Mouse (Mus musculus) forebrain, embryonic 10.5 days (tissue): ENCODE measurements around the gene Myo19. TPM values are rescaled to one million over a fixed set of nuclear protein-coding genes. Genes with fewer than 3 reads are reported as not detected.
A peak's percentile ranks its signal among the peaks of the same experiment; 100 is the strongest.

Experiments used
- DNase-seq: peaks from one replicate; pipeline ENCODE4 v3.0.0-alpha.2; 2017; ENCODE audit warnings: low spot score; ENCODE audit errors: extremely low spot score
- H3K27ac ChIP-seq: fragments of 300-500 bp; sonication (generic); 2 replicates; pipeline ENCODE4 v1.5.1; 2016; ENCODE audit warnings: mild to moderate bottlenecking
- H3K27me3 ChIP-seq: fragments of 300-500 bp; sonication (generic); 2 replicates; pipeline ENCODE4 v1.6.1; 2016; ENCODE audit warnings: mild to moderate bottlenecking; ENCODE audit not compliant: poor library complexity, severe bottlenecking
- H3K36me3 ChIP-seq: fragments of 300-500 bp; sonication (generic); replicated peaks from 2 replicates; pipeline ENCODE4 v1.6.1; 2016; ENCODE audit warnings: mild to moderate bottlenecking, moderate library complexity
- H3K4me1 ChIP-seq: fragments of 300-500 bp; sonication (generic); 2 replicates; pipeline ENCODE4 v1.6.1; 2016
- H3K4me3 ChIP-seq: fragments of 300-500 bp; sonication (generic); 2 replicates; pipeline ENCODE4 v1.5.1; 2016; ENCODE audit warnings: mild to moderate bottlenecking, moderate library complexity
- H3K9me3 ChIP-seq: fragments of 300-500 bp; sonication (generic); 2 replicates; pipeline ENCODE4 v1.6.1; 2016; ENCODE audit warnings: mild to moderate bottlenecking, moderate library complexity
- WGBS: fragments of 180-500 bp; shearing (Covaris S2); methylation state at CpG from one replicate; pipeline ENCODE4 v1.1.7; 2016; 5-methylcytosine and 5-hydroxymethylcytosine counted together
- polyA plus RNA-seq: library from polyadenylated mRNA; unstranded; fragments of >200 nt; fragmentation: Nextera tagmentation; extraction: Ambion mirVana; gene quantifications from 2 replicates; pipeline ENCODE4 v1.2.1, GENCODE M21; 2016

The Myo19 gene
- polyA plus RNA-seq, 1 experiment from 2014 or later, result 12.3 TPM

DNA sequence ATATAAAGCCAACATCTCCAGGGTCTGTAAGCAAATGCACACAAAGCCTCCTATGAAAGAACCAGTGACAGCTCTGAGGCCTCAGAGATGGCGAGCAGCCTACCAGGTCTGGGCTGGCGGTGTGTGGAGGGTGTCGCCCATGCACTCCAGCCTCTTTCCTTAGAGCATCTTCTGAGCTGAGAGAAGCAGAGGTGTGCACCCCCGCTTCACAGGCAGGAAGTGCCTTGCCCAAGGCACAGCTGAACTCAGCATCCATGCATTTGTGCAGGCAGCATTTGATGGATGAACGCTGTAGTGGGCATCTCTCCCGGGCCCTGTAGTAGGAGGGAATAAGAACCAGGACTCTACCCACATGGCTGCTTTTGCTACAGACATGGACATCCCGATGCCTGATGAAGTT lies 11.8 kb downstream of the Myo19 start:
- 94% methylated on average over 7 of the region's 7 CpGs for WGBS
- Histone ChIP-seq H3K9me3 (no peaks in the 10 kb centered on the region), H3K4me1 (no peaks in the 10 kb centered on the region), H3K27me3 (no peaks in the 10 kb centered on the region), H3K27ac (no peak overlapping the region), H3K4me3 (no peak overlapping the region), H3K36me3 (peaks cover 97% of the 10 kb centered on the region)
- DNase-seq, result no peak

- H3K36me3 ChIP-seq, result peaks cover 97% of the 10 kb centered on the region
- H3K9me3 ChIP-seq, result no peaks in the 10 kb centered on the region
- 91% methylated on average over 15 of the region's 15 CpGs for WGBS
- no peak overlapping the region for H3K27ac ChIP-seq
- no peaks in the 10 kb centered on the region for H3K4me1 ChIP-seq
- H3K4me3 ChIP-seq, result no peak overlapping the region
- DNase-seq, result no peak
- H3K27me3 ChIP-seq, result no peaks in the 10 kb centered on the region
Observed at GRCm38 (mm10) chr11:84893113-84893512, 13.2 kb downstream of the Myo19 start.

DNA sequence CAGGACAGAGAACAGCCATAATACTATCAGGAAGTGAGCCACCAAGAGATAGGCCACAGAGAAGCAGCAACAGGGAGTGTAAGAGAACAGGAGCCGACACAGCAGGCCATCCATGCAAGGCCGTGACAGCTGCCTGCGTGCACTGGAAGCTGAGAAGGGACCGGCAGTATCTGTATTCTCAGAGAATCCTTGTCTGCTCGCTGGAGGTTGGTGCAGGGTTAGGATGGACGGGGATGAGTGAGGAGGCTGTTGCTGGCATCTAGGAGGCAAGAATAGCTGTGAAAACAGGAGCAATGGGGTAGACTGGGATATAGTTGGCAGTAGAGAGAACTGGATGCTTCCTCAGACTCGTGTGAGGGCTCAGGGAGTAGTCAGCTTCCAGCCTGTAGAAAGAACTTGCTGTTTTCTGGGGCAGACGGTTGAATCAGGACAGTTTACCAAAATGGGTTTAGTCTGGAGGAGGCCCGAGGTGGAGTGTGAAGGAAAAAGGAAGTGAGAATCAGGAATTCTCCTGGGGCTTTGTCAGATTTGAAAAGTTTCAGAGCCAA lies 24.7 kb downstream of the Myo19 start:
- H3K36me3 ChIP-seq, result peaks cover 100% of the 10 kb centered on the region
- WGBS, result 86% methylated on average over 9 of the region's 9 CpGs

DNA sequence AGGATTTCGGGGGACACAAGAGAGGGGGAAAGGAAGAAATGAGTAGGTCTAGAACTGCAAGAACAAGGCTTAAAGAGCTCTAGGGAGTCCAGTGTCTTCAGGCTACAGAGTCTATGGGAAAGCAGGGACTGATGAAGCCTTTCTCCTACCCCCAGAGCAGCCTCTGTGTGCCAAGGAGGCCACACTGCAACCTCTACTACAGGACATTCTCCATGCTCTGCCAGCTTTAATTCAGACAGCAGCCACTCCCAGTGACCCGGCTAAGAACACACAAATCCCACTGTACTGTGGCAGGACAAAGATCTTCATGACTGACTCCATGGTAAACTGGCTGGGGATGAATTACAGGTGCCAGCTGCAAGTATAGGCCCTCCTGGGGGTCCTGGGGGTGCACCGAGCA lies 27.1 kb downstream of the Myo19 start:
- Histone ChIP-seq H3K4me3 (no peak overlapping the region), H3K9me3 (no peaks in the 10 kb centered on the region), H3K27ac (no peak overlapping the region), H3K27me3 (no peaks in the 10 kb centered on the region), H3K36me3 (peaks cover 100% of the 10 kb centered on the region), H3K4me1 (no peaks in the 10 kb centered on the region)
- WGBS, result 78% methylated on average over 3 of the region's 3 CpGs
- no peak for DNase-seq

More for the DNA sequence above, 24.7 kb downstream of the Myo19 start:
- H3K9me3 ChIP-seq, result no peaks in the 10 kb centered on the region
- H3K27ac ChIP-seq, result no peak overlapping the region
- no peaks in the 10 kb centered on the region for H3K27me3 ChIP-seq
- no peak for DNase-seq
- no peak overlapping the region for H3K4me3 ChIP-seq
- no peaks in the 10 kb centered on the region for H3K4me1 ChIP-seq

- no peaks in the 10 kb centered on the region for H3K9me3 ChIP-seq
- H3K4me1 ChIP-seq, result no peaks in the 10 kb centered on the region
- DNase-seq, result no peak
- 91% methylated on average over 6 of the region's 6 CpGs for WGBS
- H3K27me3 ChIP-seq, result no peaks in the 10 kb centered on the region
- peaks cover 100% of the 10 kb centered on the region for H3K36me3 ChIP-seq
- H3K27ac ChIP-seq, result no peak overlapping the region
- no peak overlapping the region for H3K4me3 ChIP-seq
Observed at GRCm38 (mm10) chr11:84908480-84908879, 28.5 kb downstream of the Myo19 start.

DNA sequence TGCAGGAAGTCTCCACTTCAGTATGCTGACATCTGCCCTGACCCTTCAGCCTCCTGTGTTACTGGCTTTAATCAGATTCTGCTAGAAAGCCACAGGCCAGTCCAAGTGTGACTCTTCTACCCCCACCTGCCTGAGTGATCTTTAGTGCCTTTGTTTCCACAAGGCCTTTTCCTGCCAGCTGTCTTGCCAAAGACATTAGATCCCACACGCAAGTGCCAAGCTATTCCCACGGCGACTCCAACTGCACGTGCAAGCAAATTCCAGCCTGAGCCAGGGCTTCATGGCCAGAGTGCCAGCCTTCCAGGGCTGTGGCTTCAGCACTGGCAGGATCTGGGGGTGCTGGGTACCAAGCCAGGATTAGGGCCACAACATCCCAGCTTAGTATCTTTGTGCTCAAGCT lies 30.5 kb downstream of the Myo19 start:
- no peaks in the 10 kb centered on the region for H3K9me3 ChIP-seq
- no peak overlapping the region for H3K27ac ChIP-seq
- H3K4me3 ChIP-seq, result no peak overlapping the region
- no peak for DNase-seq
- H3K4me1 ChIP-seq, result peaks cover 15% of the 10 kb centered on the region
- H3K27me3 ChIP-seq, result no peaks in the 10 kb centered on the region
- H3K36me3 ChIP-seq, result peaks cover 93% of the 10 kb centered on the region
- WGBS, result 87% methylated on average over 4 of the region's 4 CpGs

DNA sequence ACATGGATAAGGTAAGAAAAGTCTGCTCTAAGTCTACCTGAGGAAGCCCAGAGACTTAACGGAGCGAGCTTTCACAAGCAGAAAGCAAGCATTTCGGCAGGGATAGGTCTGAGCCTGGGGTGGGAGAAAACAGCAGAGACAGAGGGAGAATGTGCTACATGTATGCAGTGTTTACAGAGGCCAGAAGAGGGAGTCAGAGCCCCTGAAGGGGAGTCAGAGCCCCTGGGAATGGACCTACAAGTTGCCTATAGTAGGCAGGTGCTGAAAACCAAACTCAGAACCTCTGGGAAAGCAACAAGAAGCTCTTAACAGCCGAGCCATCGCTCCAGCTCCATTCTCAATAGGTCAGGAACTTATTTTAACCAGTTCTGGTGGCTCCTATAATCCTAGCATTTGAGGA lies 34.7 kb downstream of the Myo19 start:
- Histone ChIP-seq H3K36me3 (peaks cover 50% of the 10 kb centered on the region), H3K4me1 (peaks cover 31% of the 10 kb centered on the region), H3K9me3 (no peaks in the 10 kb centered on the region), H3K27me3 (no peaks in the 10 kb centered on the region), H3K27ac (no peak overlapping the region), H3K4me3 (peak overlapping the region; percentile 95; the same call in 1 of the 2 replicates)
- WGBS, result 84% methylated on average over 5 of the region's 5 CpGs
- DNase-seq, result no peak

GRCm38 (mm10) chr11:84916053-84916702 lies 36.2 kb downstream of the Myo19 start, which contains the start of gene Znhit3:
Znhit3 (minus strand) TSS chr11:84916366.
- DNase-seq, result peak; percentile 84
- Histone ChIP-seq H3K36me3 (peaks cover 35% of the 10 kb centered on the region), H3K27me3 (no peaks in the 10 kb centered on the region), H3K4me1 (peaks cover 31% of the 10 kb centered on the region), H3K4me3 (peak within 1 kb of the TSS; percentile 95), H3K27ac (peak within 1 kb of the TSS; percentile 89), H3K9me3 (no peaks in the 10 kb centered on the region)
- 3% methylated on average over 34 of the region's 34 CpGs for WGBS

- 64% methylated on average over 7 of the region's 7 CpGs for WGBS
- no peak for DNase-seq
Observed at GRCm38 (mm10) chr11:84916703-84917300, 36.9 kb downstream of the Myo19 start.

DNA sequence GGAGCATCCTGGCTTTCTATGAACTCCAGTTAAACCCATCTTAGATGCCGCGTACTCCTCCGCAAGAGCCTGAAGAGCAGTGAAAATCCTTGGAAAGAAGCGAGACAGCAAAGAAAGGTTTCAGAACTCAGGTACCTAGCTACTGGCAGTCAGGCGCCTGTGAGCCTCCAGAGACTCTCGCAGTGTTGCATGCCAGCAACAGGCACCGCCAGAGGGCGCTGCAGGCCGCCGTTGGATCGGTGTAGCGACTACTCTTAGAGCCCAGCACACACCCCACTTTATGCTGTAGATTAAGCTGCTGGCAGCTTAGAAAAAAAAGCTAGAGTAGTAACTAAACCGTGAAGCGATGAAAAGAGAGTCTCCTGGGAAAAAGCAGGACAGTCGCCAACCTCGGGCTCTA lies 38.5 kb downstream of the Myo19 start:
- Histone ChIP-seq H3K9me3 (no peaks in the 10 kb centered on the region), H3K4me1 (peaks cover 31% of the 10 kb centered on the region), H3K27me3 (no peaks in the 10 kb centered on the region), H3K4me3 (peak overlapping the region; percentile 23; the same call in 1 of the 2 replicates), H3K27ac (no peak overlapping the region), H3K36me3 (peaks cover 13% of the 10 kb centered on the region)
- 8% methylated on average over 16 of the region's 16 CpGs for WGBS
- peak; percentile 87 for DNase-seq

More at GRCm38 (mm10) chr11:84916703-84917300, 36.9 kb downstream of the Myo19 start:
- peaks cover 31% of the 10 kb centered on the region for H3K4me1 ChIP-seq
- H3K36me3 ChIP-seq, result peaks cover 29% of the 10 kb centered on the region
- peak overlapping the region; percentile 89 for H3K27ac ChIP-seq
- H3K4me3 ChIP-seq, result peak overlapping the region; percentile 95
- no peaks in the 10 kb centered on the region for H3K9me3 ChIP-seq
- H3K27me3 ChIP-seq, result no peaks in the 10 kb centered on the region

- no peak for DNase-seq
- WGBS, result 45% methylated on average over 3 of the region's 3 CpGs
- Histone ChIP-seq H3K27ac (no peak overlapping the region), H3K4me3 (no peak overlapping the region), H3K36me3 (peaks cover 4% of the 10 kb centered on the region), H3K9me3 (no peaks in the 10 kb centered on the region), H3K27me3 (no peaks in the 10 kb centered on the region), H3K4me1 (peaks cover 27% of the 10 kb centered on the region)
Observed at GRCm38 (mm10) chr11:84919276-84919675, 39.3 kb downstream of the Myo19 start.

GRCm38 (mm10) chr11:84919951-84920350 lies 40.0 kb downstream of the Myo19 start:
- H3K9me3 ChIP-seq, result no peaks in the 10 kb centered on the region
- no peaks in the 10 kb centered on the region for H3K36me3 ChIP-seq
- peaks cover 20% of the 10 kb centered on the region for H3K4me1 ChIP-seq
- WGBS, result 77% methylated on average over 7 of the region's 7 CpGs
- H3K4me3 ChIP-seq, result no peak overlapping the region
- DNase-seq, result no peak
- H3K27ac ChIP-seq, result no peak overlapping the region
- H3K27me3 ChIP-seq, result no peaks in the 10 kb centered on the region

DNA sequence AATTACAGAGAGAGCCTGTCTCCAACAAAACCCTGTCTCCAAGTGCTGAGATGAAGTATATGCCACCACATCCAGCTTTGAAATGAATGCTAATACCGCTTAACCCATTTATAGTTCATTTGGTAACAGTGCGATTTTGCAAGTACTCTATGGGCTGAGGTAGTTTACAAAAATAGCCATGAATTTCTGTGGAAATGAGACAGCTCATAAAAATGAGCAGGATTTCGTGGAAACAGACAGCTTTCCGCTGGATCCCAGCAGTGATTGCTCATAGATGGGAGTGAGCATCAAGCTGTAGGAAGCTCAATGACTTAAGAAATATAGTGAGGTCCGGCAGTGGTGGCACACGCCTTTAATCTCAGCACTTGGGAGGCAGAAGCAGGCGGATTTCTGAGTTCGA lies 41.0 kb downstream of the Myo19 start:
- no peak overlapping the region for H3K27ac ChIP-seq
- H3K4me1 ChIP-seq, result peaks cover 10% of the 10 kb centered on the region
- no peaks in the 10 kb centered on the region for H3K9me3 ChIP-seq
- H3K4me3 ChIP-seq, result no peak overlapping the region
- no peak for DNase-seq
- H3K36me3 ChIP-seq, result no peaks in the 10 kb centered on the region
- H3K27me3 ChIP-seq, result no peaks in the 10 kb centered on the region
- WGBS, result 92% methylated on average over 8 of the region's 8 CpGs
